Mouse (Mus musculus) liver, embryonic 16.5 days (tissue): Measurements from ENCODE around the gene Mark2. TPM values are rescaled to one million over a fixed set of nuclear protein-coding genes. Genes with fewer than 3 reads are reported as not detected.

Experiments used
- ATAC-seq: fragments of 200-750 bp; cut with Nextera tagmentation; 2 replicates; pipeline ENCODE4 v1.8.0; 2017; ENCODE audit warnings: low read depth, mild to moderate bottlenecking, moderate number of reproducible peaks, moderate library complexity
- H3K27ac ChIP-seq: fragments of 300-500 bp; sonication (generic); 2 replicates; pipeline ENCODE4 v1.5.1; 2014; ENCODE audit warnings: mild to moderate bottlenecking, low read length
- H3K27me3 ChIP-seq: fragments of 300-500 bp; sonication (generic); 2 replicates; pipeline ENCODE4 v1.6.1; 2014; ENCODE audit warnings: low read depth, low read length, mixed read lengths; ENCODE audit not compliant: control insufficient read depth, insufficient read depth
- H3K36me3 ChIP-seq: fragments of 300-500 bp; sonication (generic); 2 replicates; pipeline ENCODE4 v1.6.1; 2014; ENCODE audit warnings: mild to moderate bottlenecking; ENCODE audit not compliant: control insufficient read depth, insufficient read depth
- H3K4me1 ChIP-seq: fragments of 300-500 bp; sonication (generic); 2 replicates; pipeline ENCODE4 v1.6.1; 2014; ENCODE audit warnings: low read depth, low read length, mixed read lengths; ENCODE audit not compliant: control insufficient read depth
- H3K4me2 ChIP-seq: fragments of 300-500 bp; sonication (generic); 2 replicates; pipeline ENCODE4 v1.6.1; 2014; ENCODE audit warnings: low read depth, low read length, mixed read lengths
- H3K4me3 ChIP-seq: fragments of 300-500 bp; sonication (generic); 2 replicates; pipeline ENCODE4 v1.5.1; 2014; ENCODE audit warnings: low read depth, mild to moderate bottlenecking, low read length
- H3K9ac ChIP-seq: fragments of 300-500 bp; sonication (generic); 2 replicates; pipeline ENCODE4 v1.6.1; 2014; ENCODE audit warnings: low read depth, low read length
- H3K9me3 ChIP-seq: fragments of 300-500 bp; sonication (generic); replicated peaks from 2 replicates; pipeline ENCODE4 v1.6.1; 2016; ENCODE audit warnings: low read length; ENCODE audit not compliant: control insufficient read depth
- WGBS: fragments of 180-500 bp; shearing (Covaris S2); extraction: QIAGEN DNeasy Blood & Tissue Kit; methylation state at CpG from one replicate; pipeline ENCODE4 v1.1.7; 2014; ENCODE audit not compliant: insufficient replicate concordance; 5-methylcytosine and 5-hydroxymethylcytosine counted together
- polyA plus RNA-seq: library from polyadenylated mRNA; unstranded; fragments of >200 nt; fragmentation: Nextera tagmentation; extraction: Ambion mirVana; gene quantifications from 2 replicates; pipeline ENCODE4 v1.2.1, GENCODE M21; 2015

Mark2 gene
- polyA plus RNA-seq, 1 experiment from 2014 or later = 15.3 TPM

GRCm38 (mm10) chr19:7291958-7292709 is 49.5 kb downstream of the Mark2 start:
- ATAC-seq = no peak
- Histone ChIP-seq H3K36me3 (peaks cover 1% of the 10 kb centered on the region; the same call in 1 of the 2 replicates), H3K27me3 (no peaks in the 10 kb centered on the region), H3K4me2 (no peak overlapping the region), H3K4me1 (peaks cover 34% of the 10 kb centered on the region), H3K9ac (no peak overlapping the region), H3K27ac (no peak overlapping the region), H3K9me3 (no peaks in the 10 kb centered on the region), H3K4me3 (no peak overlapping the region)
- WGBS = 72% methylated on average over 7 of the region's 7 CpGs

GRCm38 (mm10) chr19:7289767-7290166 is 51.9 kb downstream of the Mark2 start:
- Histone ChIP-seq H3K27me3 (no peaks in the 10 kb centered on the region), H3K9me3 (no peaks in the 10 kb centered on the region), H3K4me1 (peaks cover 19% of the 10 kb centered on the region), H3K9ac (no peak overlapping the region), H3K36me3 (peaks cover 17% of the 10 kb centered on the region), H3K4me3 (no peak overlapping the region), H3K4me2 (no peak overlapping the region), H3K27ac (no peak overlapping the region)
- ATAC-seq = no peak
- WGBS = 29% methylated on average over 2 of the region's 2 CpGs

- H3K4me3 ChIP-seq = no peak overlapping the region
- WGBS = 75% methylated on average over 3 of the region's 3 CpGs
- no peak for ATAC-seq
- H3K4me2 ChIP-seq = no peak overlapping the region
- H3K9me3 ChIP-seq = no peaks in the 10 kb centered on the region
- no peak overlapping the region for H3K9ac ChIP-seq
- H3K27me3 ChIP-seq = no peaks in the 10 kb centered on the region
- H3K27ac ChIP-seq = no peak overlapping the region
- peaks cover 6% of the 10 kb centered on the region for H3K4me1 ChIP-seq
- H3K36me3 ChIP-seq = peaks cover 32% of the 10 kb centered on the region
Measured at GRCm38 (mm10) chr19:7288288-7288687, 53.4 kb downstream of the Mark2 start.

- Histone ChIP-seq H3K9me3 (no peaks in the 10 kb centered on the region), H3K4me3 (no peak overlapping the region), H3K4me1 (no peaks in the 10 kb centered on the region; the same call in 1 of the 2 replicates), H3K4me2 (no peak overlapping the region), H3K27ac (no peak overlapping the region), H3K36me3 (peaks cover 47% of the 10 kb centered on the region), H3K9ac (no peak overlapping the region), H3K27me3 (no peaks in the 10 kb centered on the region)
- 75% methylated on average over 12 of the region's 12 CpGs for WGBS
- no peak for ATAC-seq
Measured at GRCm38 (mm10) chr19:7286563-7287315, 54.9 kb downstream of the Mark2 start.

- Histone ChIP-seq H3K9me3 (no peaks in the 10 kb centered on the region), H3K9ac (no peak overlapping the region), H3K4me1 (peaks cover 3% of the 10 kb centered on the region; the same call in 1 of the 2 replicates), H3K4me2 (no peak overlapping the region), H3K36me3 (peaks cover 65% of the 10 kb centered on the region), H3K27me3 (no peaks in the 10 kb centered on the region), H3K27ac (no peak overlapping the region), H3K4me3 (no peak overlapping the region)
- WGBS = 82% methylated on average over 18 of the region's 18 CpGs
- ATAC-seq = no peak
Measured at GRCm38 (mm10) chr19:7280557-7281330, 60.9 kb downstream of the Mark2 start.

GRCm38 (mm10) chr19:7279114-7279513 is 62.5 kb downstream of the Mark2 start:
- Histone ChIP-seq H3K9me3 (no peaks in the 10 kb centered on the region), H3K27ac (no peak overlapping the region), H3K4me1 (peaks cover 3% of the 10 kb centered on the region; the same call in 1 of the 2 replicates), H3K4me3 (no peak overlapping the region), H3K9ac (no peak overlapping the region), H3K36me3 (peaks cover 49% of the 10 kb centered on the region), H3K27me3 (no peaks in the 10 kb centered on the region), H3K4me2 (no peak overlapping the region)
- ATAC-seq = no peak
- 63% methylated on average over 6 of the region's 6 CpGs for WGBS

GRCm38 (mm10) chr19:7278200-7278906 is 63.3 kb downstream of the Mark2 start:
- Histone ChIP-seq H3K9ac (no peak overlapping the region), H3K36me3 (peaks cover 42% of the 10 kb centered on the region), H3K4me1 (peaks cover 3% of the 10 kb centered on the region; the same call in 1 of the 2 replicates), H3K27me3 (no peaks in the 10 kb centered on the region), H3K9me3 (no peaks in the 10 kb centered on the region), H3K4me2 (no peak overlapping the region), H3K27ac (no peak overlapping the region), H3K4me3 (no peak overlapping the region)
- 82% methylated on average over 6 of the region's 6 CpGs for WGBS
- ATAC-seq = no peak

GRCm38 (mm10) chr19:7276796-7277195 is 64.9 kb downstream of the Mark2 start:
- Histone ChIP-seq H3K27ac (no peak overlapping the region), H3K9ac (no peak overlapping the region), H3K27me3 (no peaks in the 10 kb centered on the region), H3K4me3 (no peak overlapping the region), H3K4me1 (peaks cover 3% of the 10 kb centered on the region; the same call in 1 of the 2 replicates), H3K9me3 (no peaks in the 10 kb centered on the region), H3K4me2 (no peak overlapping the region), H3K36me3 (peaks cover 27% of the 10 kb centered on the region)
- no peak for ATAC-seq
- WGBS = 84% methylated on average over 7 of the region's 7 CpGs
